Comparison of ENCODE assay signal across 28 mouse cellular contexts in the genomic region with DNA sequence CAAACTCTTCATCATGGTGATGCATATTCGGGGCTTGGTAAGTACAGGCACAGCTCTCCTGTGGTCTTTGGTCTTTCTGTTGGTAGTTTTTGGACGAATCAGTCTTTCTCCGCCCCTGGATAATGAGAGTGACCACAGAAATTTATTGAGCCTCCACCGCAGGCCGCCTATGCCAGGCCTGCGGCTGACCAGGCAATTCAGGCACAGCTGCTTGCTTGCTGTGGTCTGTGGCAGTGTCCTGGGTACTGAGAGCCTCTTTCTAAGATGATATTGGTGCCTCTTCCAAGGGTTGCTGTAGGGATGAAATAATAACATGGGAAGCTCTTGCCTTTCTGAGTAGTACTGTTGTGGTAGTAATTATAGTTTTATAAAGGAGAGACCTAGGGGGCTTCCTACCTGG.
"Had no signal": no experiment of that assay in that cellular context is flagged by ENCODE, and none has a peak within 500 bp of the region (broad histone marks: within the 10 kb centered on the region; RNA-seq: fewer than 3 reads in every experiment).

No protein-coding gene starts in this region.

- ATAC-seq: liver, embryonic 12.5 days; lung, postnatal 0 days; midbrain, embryonic 13.5 days; midbrain, embryonic 15.5 days; midbrain, embryonic 16.5 days had no signal

- DNase-seq: left cerebral cortex, postnatal 4 days; liver; liver, embryonic 13.5 days; lung, adult 2 months; lung, embryonic 14.5 days; lung, postnatal 10 days; lung, postnatal 14 days; lung, postnatal 4 days; midbrain, embryonic 14.5 days had no signal

- H3K4me1 ChIP-seq: limb, embryonic 10.5 days; limb, embryonic 13.5 days; midbrain, embryonic 13.5 days; midbrain, embryonic 15.5 days had no signal

- H3K27ac ChIP-seq: left cerebral cortex, adult 2 months; limb, embryonic 10.5 days; limb, embryonic 12.5 days; limb, embryonic 13.5 days; limb, embryonic 15.5 days; liver, embryonic 12.5 days; liver, embryonic 13.5 days; liver, embryonic 14.5 days; liver, embryonic 15.5 days; lung, embryonic 15.5 days; macrophage; midbrain, embryonic 10.5 days; midbrain, embryonic 12.5 days; midbrain, embryonic 13.5 days; midbrain, embryonic 15.5 days had no signal

- H3K4me3 ChIP-seq: left cerebral cortex, adult 2 months; limb, embryonic 10.5 days; limb, embryonic 12.5 days; limb, embryonic 13.5 days; limb, embryonic 15.5 days; liver, embryonic 12.5 days; liver, embryonic 13.5 days; liver, embryonic 15.5 days; lung, embryonic 15.5 days; megakaryocyte, embryonic 14.5 days; midbrain, embryonic 10.5 days; midbrain, embryonic 12.5 days; midbrain, embryonic 13.5 days; midbrain, embryonic 15.5 days had no signal

- H3K27me3 ChIP-seq: limb, embryonic 12.5 days; limb, embryonic 13.5 days; limb, embryonic 15.5 days; liver, embryonic 12.5 days; liver, embryonic 13.5 days; liver, embryonic 15.5 days; lung, embryonic 15.5 days; midbrain, embryonic 12.5 days; midbrain, embryonic 13.5 days; midbrain, embryonic 15.5 days had no signal

- H3K9ac ChIP-seq: limb, embryonic 12.5 days; limb, embryonic 13.5 days; limb, embryonic 15.5 days; liver, embryonic 12.5 days; liver, embryonic 13.5 days; liver, embryonic 14.5 days; liver, embryonic 15.5 days; lung, embryonic 14.5 days; lung, embryonic 15.5 days; midbrain, embryonic 12.5 days; midbrain, embryonic 13.5 days; midbrain, embryonic 15.5 days had no signal

- H3K36me3 ChIP-seq: liver, embryonic 15.5 days had no signal

- H3K4me2 ChIP-seq: limb, embryonic 12.5 days; limb, embryonic 13.5 days; limb, embryonic 15.5 days; liver, embryonic 11.5 days; liver, embryonic 12.5 days; liver, embryonic 13.5 days; liver, embryonic 15.5 days; lung, embryonic 14.5 days; lung, embryonic 15.5 days; midbrain, embryonic 11.5 days; midbrain, embryonic 12.5 days; midbrain, embryonic 13.5 days; midbrain, embryonic 15.5 days had no signal

- H3K9me3 ChIP-seq: limb, embryonic 10.5 days; limb, embryonic 12.5 days; limb, embryonic 13.5 days; limb, embryonic 15.5 days; liver, embryonic 12.5 days; liver, embryonic 13.5 days; liver, embryonic 15.5 days; lung, embryonic 15.5 days; megakaryocyte, embryonic 14.5 days; midbrain, embryonic 10.5 days; midbrain, embryonic 12.5 days; midbrain, embryonic 13.5 days; midbrain, embryonic 15.5 days had no signal
